Mouse (Mus musculus): Measurements from ENCODE around the gene Hdgfl2. TPM values are rescaled to one million over a fixed set of nuclear protein-coding genes. Genes with fewer than 3 reads are reported as not detected.

The Hdgfl2 gene
- polyA plus RNA-seq, 1 experiment = 80.6 TPM

DNA sequence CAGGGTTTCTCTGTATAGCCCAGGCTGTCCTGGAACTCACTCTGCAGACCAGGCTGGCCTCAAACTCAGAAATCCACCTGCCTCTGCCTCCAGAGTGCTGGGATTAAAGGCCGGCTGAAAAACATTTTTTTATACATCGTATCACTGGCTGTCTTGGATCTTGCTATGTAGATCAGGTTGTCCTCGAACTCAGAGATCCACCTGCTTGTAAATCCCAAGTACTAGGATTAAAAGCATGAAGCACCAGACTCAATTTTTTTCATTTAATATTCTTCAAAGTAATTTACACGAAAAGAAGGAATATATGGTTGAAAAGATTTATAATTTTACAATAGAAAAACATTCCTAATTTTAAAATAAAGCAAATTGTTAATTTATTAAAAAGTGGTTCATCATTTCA lies 40.1 kb upstream of the Hdgfl2 start:
- Histone ChIP-seq H3K36me3 (ENCODE audit: control insufficient read depth, insufficient read depth, low read length) (no peaks in the 10 kb centered on the region), H3K27ac (ENCODE audit: control insufficient read depth, insufficient read depth, low read length) (no peak overlapping the region), H3K27me3 (ENCODE audit: control insufficient read depth, insufficient read depth, low read length) (no peaks in the 10 kb centered on the region), H3K4me3 (ENCODE audit: control insufficient read depth, insufficient read depth, low read length) (no peak overlapping the region), H3K4me1 (replicated peaks; ENCODE audit: control insufficient read depth, insufficient read depth, low read length) (peaks cover 20% of the 10 kb centered on the region)
- 85% methylated on average over 4 of the region's 4 CpGs for WGBS
- DNase-seq = no peak
- TF ChIP-seq CTCF (IDR thresholded peaks at IDR 0.05; ENCODE audit: borderline replicate concordance, control insufficient read depth, extremely low read depth, insufficient read depth, low read length, poor library complexity) = no peak
- no peak for TF ChIP-seq POLR2A (IDR thresholded peaks at IDR 0.05; ENCODE audit: control insufficient read depth, extremely low read depth, insufficient read depth, low read length, poor library complexity)

DNA sequence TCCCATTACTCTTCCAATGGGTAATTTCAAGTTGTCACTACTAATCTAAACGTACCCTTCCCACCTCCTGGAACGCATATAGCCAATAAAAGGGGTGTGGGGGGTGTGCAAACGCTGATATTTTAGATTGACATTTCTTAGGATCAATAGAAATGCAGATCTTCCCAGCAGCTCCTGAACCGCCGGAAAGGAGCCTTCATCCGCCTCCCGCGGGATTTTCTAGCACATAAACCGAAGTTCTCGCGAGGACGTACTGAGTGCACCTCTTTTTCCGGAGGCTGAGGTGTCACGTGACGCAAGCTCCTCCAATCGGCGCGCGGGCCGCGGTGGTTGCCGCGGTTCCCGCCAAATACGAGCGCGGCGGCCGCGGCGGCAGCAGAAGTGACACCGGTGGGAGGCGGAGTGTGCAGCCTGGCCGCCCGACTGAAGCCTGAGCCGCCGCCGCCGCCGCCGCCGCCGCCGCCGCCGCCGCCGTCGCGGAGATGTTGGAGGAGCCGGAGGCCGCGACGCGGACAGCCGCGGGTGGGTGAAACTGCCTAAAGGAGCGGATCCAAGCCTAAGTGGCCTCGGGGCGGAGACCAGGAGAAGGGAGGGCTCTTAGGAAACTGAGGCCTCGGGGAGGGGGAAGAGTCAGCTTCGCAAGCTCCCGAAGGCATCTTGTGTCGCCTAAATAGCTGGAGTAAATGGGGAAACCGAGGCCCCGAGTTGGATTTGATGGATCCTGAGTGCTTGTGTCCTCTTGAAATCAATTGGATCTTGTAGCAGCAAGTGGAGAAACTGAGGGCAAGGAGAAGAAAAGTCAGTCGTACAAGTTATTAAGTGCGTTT lies 39.2 kb upstream of the Hdgfl2 start, which contains the start of gene Chaf1a:
Chaf1a (plus strand) TSS at position 410 of the 827 bp plus-strand sequence.
- H3K4me1 ChIP-seq (replicated peaks; ENCODE audit: control insufficient read depth, insufficient read depth, low read length) = peaks cover 11% of the 10 kb centered on the region
- H3K36me3 ChIP-seq (ENCODE audit: control insufficient read depth, insufficient read depth, low read length) = no peaks in the 10 kb centered on the region
- under 1% methylated on average over 68 of the region's 68 CpGs for WGBS
- DNase-seq = peak; percentile 97
- H3K27ac ChIP-seq (ENCODE audit: control insufficient read depth, insufficient read depth, low read length) = no peak within 1 kb of the TSS
- H3K27me3 ChIP-seq (ENCODE audit: control insufficient read depth, insufficient read depth, low read length) = no peaks in the 10 kb centered on the region
- peak within 1 kb of the TSS; percentile 52 for H3K4me3 ChIP-seq (ENCODE audit: control insufficient read depth, insufficient read depth, low read length)
- TF ChIP-seq CTCF (IDR thresholded peaks at IDR 0.05; ENCODE audit: borderline replicate concordance, control insufficient read depth, extremely low read depth, insufficient read depth, low read length, poor library complexity) (0 out of 2 replicates have a peak, but pooled peaks have one; percentile 44), POLR2A (IDR thresholded peaks at IDR 0.05; ENCODE audit: control insufficient read depth, extremely low read depth, insufficient read depth, low read length, poor library complexity) (peak; percentile 61)

DNA sequence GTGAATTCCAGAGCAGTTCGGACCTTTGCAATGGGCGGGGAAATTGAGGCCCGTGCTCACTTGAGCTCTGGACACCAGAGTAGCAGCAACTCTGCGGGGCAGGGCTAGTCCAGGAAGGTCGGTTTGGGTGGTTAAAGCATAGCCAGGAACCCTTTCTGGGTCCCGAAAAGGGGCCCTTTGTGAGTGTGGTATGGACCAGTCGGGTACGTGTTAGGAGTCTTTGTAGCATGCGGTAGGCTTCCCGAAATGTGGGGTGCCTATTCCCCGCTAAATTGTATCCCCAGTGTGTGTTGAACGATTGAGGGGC lies 38.6 kb upstream of the Hdgfl2 start:
- Histone ChIP-seq H3K27ac (ENCODE audit: control insufficient read depth, insufficient read depth, low read length) (no peak overlapping the region), H3K4me1 (replicated peaks; ENCODE audit: control insufficient read depth, insufficient read depth, low read length) (peaks cover 10% of the 10 kb centered on the region), H3K4me3 (ENCODE audit: control insufficient read depth, insufficient read depth, low read length) (peak overlapping the region; percentile 52), H3K36me3 (ENCODE audit: control insufficient read depth, insufficient read depth, low read length) (no peaks in the 10 kb centered on the region), H3K27me3 (ENCODE audit: control insufficient read depth, insufficient read depth, low read length) (no peaks in the 10 kb centered on the region)
- 2% methylated on average over 12 of the region's 12 CpGs for WGBS
- DNase-seq = no peak
- TF ChIP-seq CTCF (IDR thresholded peaks at IDR 0.05; ENCODE audit: borderline replicate concordance, control insufficient read depth, extremely low read depth, insufficient read depth, low read length, poor library complexity) = no peak
- TF ChIP-seq POLR2A (IDR thresholded peaks at IDR 0.05; ENCODE audit: control insufficient read depth, extremely low read depth, insufficient read depth, low read length, poor library complexity) = no peak

GRCm38 (mm10) chr17:56051369-56051768 lies 28.1 kb upstream of the Hdgfl2 start:
- Histone ChIP-seq H3K4me1 (replicated peaks; ENCODE audit: control insufficient read depth, insufficient read depth, low read length) (no peaks in the 10 kb centered on the region), H3K27ac (ENCODE audit: control insufficient read depth, insufficient read depth, low read length) (no peak overlapping the region), H3K4me3 (ENCODE audit: control insufficient read depth, insufficient read depth, low read length) (no peak overlapping the region), H3K27me3 (ENCODE audit: control insufficient read depth, insufficient read depth, low read length) (no peaks in the 10 kb centered on the region), H3K36me3 (ENCODE audit: control insufficient read depth, insufficient read depth, low read length) (peaks cover 27% of the 10 kb centered on the region)
- no peak for DNase-seq
- TF ChIP-seq CTCF (IDR thresholded peaks at IDR 0.05; ENCODE audit: borderline replicate concordance, control insufficient read depth, extremely low read depth, insufficient read depth, low read length, poor library complexity) (no peak), POLR2A (IDR thresholded peaks at IDR 0.05; ENCODE audit: control insufficient read depth, extremely low read depth, insufficient read depth, low read length, poor library complexity) (no peak)
- 95% methylated on average over 5 of the region's 5 CpGs for WGBS

DNA sequence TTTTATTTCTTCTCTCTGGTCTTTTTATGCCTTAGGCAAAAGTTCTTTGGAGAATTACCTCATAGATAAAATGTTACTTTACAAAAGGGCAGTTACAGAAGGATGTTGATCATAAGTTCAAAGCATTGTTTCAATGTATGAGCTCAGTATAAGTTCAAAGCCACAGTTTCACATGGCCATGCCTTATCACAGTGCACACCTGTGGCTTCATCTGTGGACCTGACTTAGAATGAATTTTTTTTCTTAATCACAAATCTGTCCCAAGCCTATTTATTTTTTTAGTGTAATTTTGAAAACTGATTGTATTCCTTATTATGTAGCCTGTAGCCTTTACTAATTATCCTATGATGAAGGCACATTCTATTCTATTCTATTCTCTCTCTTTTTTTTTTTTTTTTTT lies 24.5 kb upstream of the Hdgfl2 start:
- peaks cover 28% of the 10 kb centered on the region for H3K36me3 ChIP-seq (ENCODE audit: control insufficient read depth, insufficient read depth, low read length)
- H3K27ac ChIP-seq (ENCODE audit: control insufficient read depth, insufficient read depth, low read length) = no peak overlapping the region
- no peak for TF ChIP-seq CTCF (IDR thresholded peaks at IDR 0.05; ENCODE audit: borderline replicate concordance, control insufficient read depth, extremely low read depth, insufficient read depth, low read length, poor library complexity)
- H3K27me3 ChIP-seq (ENCODE audit: control insufficient read depth, insufficient read depth, low read length) = no peaks in the 10 kb centered on the region
- no peak overlapping the region for H3K4me3 ChIP-seq (ENCODE audit: control insufficient read depth, insufficient read depth, low read length)
- no peaks in the 10 kb centered on the region for H3K4me1 ChIP-seq (replicated peaks; ENCODE audit: control insufficient read depth, insufficient read depth, low read length)
- no peak for DNase-seq

DNA sequence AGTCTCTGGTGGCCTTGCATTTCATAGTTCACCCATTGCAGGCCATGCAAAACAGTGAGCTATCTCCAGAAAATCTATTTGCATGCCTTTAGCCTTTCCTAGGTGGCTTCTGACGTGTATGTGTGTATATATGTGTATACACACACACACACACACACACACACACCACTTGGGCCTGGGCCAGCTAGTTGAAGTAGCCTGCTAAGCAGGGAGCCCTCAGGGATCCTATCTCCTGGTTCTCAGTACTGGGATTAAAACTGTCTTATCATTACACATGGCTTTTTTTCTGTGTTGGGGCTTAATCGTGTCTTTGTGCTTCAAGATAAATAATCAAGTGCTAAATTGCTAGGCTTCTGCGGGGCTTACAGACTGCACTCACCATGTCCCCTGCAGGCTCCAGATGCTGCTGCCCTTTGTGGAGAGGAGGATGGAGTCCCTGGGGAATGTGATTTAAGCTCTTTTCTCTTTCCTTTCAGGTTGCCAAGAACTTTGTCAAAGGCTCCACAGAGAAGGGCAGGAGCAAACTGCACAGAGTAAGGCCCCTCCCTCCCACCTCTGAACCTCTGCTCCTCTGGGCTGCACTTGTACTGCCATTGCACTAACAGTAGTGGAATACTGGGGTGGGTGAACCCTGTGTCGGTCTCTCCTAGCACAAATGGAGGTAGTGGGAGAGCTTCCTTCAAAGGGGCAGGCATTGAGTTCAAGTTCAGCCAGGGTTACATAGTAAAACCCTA lies 23.3 kb upstream of the Hdgfl2 start:
- WGBS = 94% methylated on average over 4 of the region's 4 CpGs
- Histone ChIP-seq H3K4me1 (replicated peaks; ENCODE audit: control insufficient read depth, insufficient read depth, low read length) (no peaks in the 10 kb centered on the region), H3K4me3 (ENCODE audit: control insufficient read depth, insufficient read depth, low read length) (no peak overlapping the region), H3K27ac (ENCODE audit: control insufficient read depth, insufficient read depth, low read length) (no peak overlapping the region), H3K36me3 (ENCODE audit: control insufficient read depth, insufficient read depth, low read length) (peaks cover 26% of the 10 kb centered on the region), H3K27me3 (ENCODE audit: control insufficient read depth, insufficient read depth, low read length) (no peaks in the 10 kb centered on the region)
- TF ChIP-seq CTCF (IDR thresholded peaks at IDR 0.05; ENCODE audit: borderline replicate concordance, control insufficient read depth, extremely low read depth, insufficient read depth, low read length, poor library complexity) (no peak), POLR2A (IDR thresholded peaks at IDR 0.05; ENCODE audit: control insufficient read depth, extremely low read depth, insufficient read depth, low read length, poor library complexity) (no peak)
- DNase-seq = no peak

Measured in thymus, adult 2 months (tissue).